Mouse (Mus musculus) cerebellum, adult 2 months (tissue): ENCODE results near the gene 1110057P08Rik.

Experiments
- CTCF ChIP-seq: fragments of 200-500 bp; IDR thresholded peaks from 2 replicates; pipeline ENCODE4 v1.5.1; 2011; ENCODE audit warnings: low read depth, mild to moderate bottlenecking, control low read depth, low read length, moderate library complexity, borderline replicate concordance; ENCODE audit not compliant: insufficient read depth
- POLR2A ChIP-seq: fragments of 200-500 bp; IDR thresholded peaks from 2 replicates; pipeline ENCODE4 v1.6.1; 2011; ENCODE audit warnings: low read length, control low read depth, borderline replicate concordance; ENCODE audit not compliant: insufficient read depth

DNA sequence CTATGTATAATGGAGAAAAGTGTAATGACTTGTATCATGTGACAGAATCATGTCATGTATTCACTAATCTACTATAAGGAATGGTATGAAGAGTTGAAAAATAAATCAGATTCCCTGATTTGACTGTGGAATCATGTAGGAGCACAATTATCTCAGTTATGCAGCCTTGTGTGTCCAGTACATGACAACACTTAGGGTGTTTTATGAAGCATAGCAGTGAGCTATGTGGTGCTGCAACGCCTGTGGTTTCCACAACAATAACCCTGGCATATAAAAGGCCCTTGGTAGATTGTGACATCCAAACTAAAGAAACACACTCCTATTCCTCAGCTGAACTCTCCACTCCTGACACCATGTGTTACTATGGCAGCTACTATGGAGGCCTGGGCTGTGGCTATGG, 31.0 kb downstream of the 1110057P08Rik start, which contains the start of gene Krtap20-2:
- TF ChIP-seq CTCF: no peak
- TF ChIP-seq POLR2A: no peak
